Mouse (Mus musculus) ES-E14 (cell line): ENCODE measurements at regions not wholly inside any gene's neighbourhood (a gene's known extent, or its start where the extent isn't known, plus 50 kb on each side); places are given as distances from the start of the nearest gene placed in this dataset.

Experiments
- DNase-seq: peaks from one replicate; pipeline ENCODE4 v3.0.0-alpha.2; 2013; ENCODE audit warnings: low read depth, low spot score
- H3K27ac ChIP-seq: 2 replicates; pipeline ENCODE4 v1.5.1; 2012; ENCODE audit warnings: low read depth, mild to moderate bottlenecking, low read length, moderate library complexity, mixed read lengths; ENCODE audit not compliant: poor library complexity, insufficient read depth, severe bottlenecking
- H3K36me3 ChIP-seq: 2 replicates; pipeline ENCODE4 v1.6.1; 2012; ENCODE audit warnings: mild to moderate bottlenecking, low read length, moderate library complexity, mixed read lengths; ENCODE audit not compliant: control insufficient read depth, poor library complexity, insufficient read depth, severe bottlenecking
- H3K4me1 ChIP-seq, 2 experiments: fragments of 150-350 bp in 1 of 2; sonication (generic) in 1 of 2; 2 replicates each; pipeline ENCODE4 v1.6.1; 2012; ENCODE audit warnings: low read length in 2 of 2, mild to moderate bottlenecking in 1 of 2, mixed read lengths in 1 of 2; ENCODE audit not compliant: control insufficient read depth in 2 of 2, insufficient read depth in 2 of 2, poor library complexity in 1 of 2
- H3K4me3 ChIP-seq, 2 experiments: fragments of 150-350 bp in 1 of 2; sonication (generic) in 1 of 2; 2 replicates each; pipeline ENCODE4 v1.5.1; 2012; ENCODE audit warnings: low read length in 2 of 2, low read depth in 1 of 2, mild to moderate bottlenecking in 1 of 2, mixed read lengths in 1 of 2; ENCODE audit not compliant: insufficient read depth in 1 of 2, poor library complexity in 1 of 2, severe bottlenecking in 1 of 2
- H3K9ac ChIP-seq: 2 replicates; pipeline ENCODE4 v1.6.1; 2012; ENCODE audit warnings: low read depth, mild to moderate bottlenecking, low read length, mixed read lengths; ENCODE audit not compliant: poor library complexity, insufficient read depth, severe bottlenecking
- H3K9me3 ChIP-seq: fragments of 150-350 bp; sonication (generic); 2 replicates; pipeline ENCODE4 v1.6.1; 2012; ENCODE audit warnings: low read depth, mild to moderate bottlenecking, low read length; ENCODE audit not compliant: control insufficient read depth, insufficient read depth
- CHD2 ChIP-seq: IDR thresholded peaks from 2 replicates; pipeline ENCODE4 v1.6.1; 2014; ENCODE audit warnings: mild to moderate bottlenecking, low read depth, low read length, inconsistent platforms
- HCFC1 ChIP-seq: IDR thresholded peaks from 2 replicates; pipeline ENCODE4 v1.6.1; 2012; ENCODE audit warnings: low read length, inconsistent platforms, borderline replicate concordance; ENCODE audit not compliant: insufficient read depth
- MAFK ChIP-seq: IDR thresholded peaks from 2 replicates; pipeline ENCODE4 v1.6.1; 2014; ENCODE audit warnings: mild to moderate bottlenecking, low read depth, low read length, inconsistent platforms; ENCODE audit not compliant: insufficient read depth
- ZC3H11A ChIP-seq: IDR thresholded peaks from 2 replicates; pipeline ENCODE4 v1.6.1; 2012; ENCODE audit warnings: low read depth, mild to moderate bottlenecking, inconsistent platforms, low read length, borderline replicate concordance
- ZNF384 ChIP-seq: IDR thresholded peaks from 2 replicates; pipeline ENCODE4 v1.6.1; 2012; ENCODE audit warnings: low read depth, low read length, inconsistent platforms
- in situ Hi-C, 2 experiments: fragments of 600-800 bp; cut with MboI; formaldehyde crosslinking; loops; one replicate each; pipeline ENCODE4 v1.15.1; 2025; ENCODE audit warnings: low sequenced_read_pairs in 2 of 2, inconsistent platforms in 1 of 2; ENCODE audit not compliant: unreplicated experiment in 2 of 2

DNA sequence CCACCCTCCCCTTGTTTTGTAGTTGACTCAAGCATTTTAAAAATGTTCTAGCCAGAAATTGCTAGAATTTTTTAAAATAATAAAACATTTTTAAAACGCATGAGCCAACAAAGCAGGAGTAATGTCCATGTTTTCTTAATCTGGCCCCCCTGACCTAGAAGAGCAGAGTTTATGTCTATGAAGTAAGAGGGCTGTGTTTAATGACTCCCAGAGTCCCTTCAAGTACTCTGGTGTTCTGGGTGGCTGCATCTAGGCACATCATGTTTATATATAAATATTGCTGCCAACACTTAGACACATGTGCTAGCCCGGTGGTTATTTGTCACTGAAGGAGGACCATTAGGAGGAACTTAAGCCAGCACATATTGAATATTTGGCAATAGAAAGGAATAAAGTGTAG is 93.8 kb upstream of the Gm12728 start:
- no peak overlapping the region for H3K27ac ChIP-seq
- no peaks in the 10 kb centered on the region for H3K9me3 ChIP-seq
- H3K9ac ChIP-seq, result no peak overlapping the region
- H3K36me3 ChIP-seq, result no peaks in the 10 kb centered on the region
- peaks cover 2 to 7% of the 10 kb centered on the region in 2 experiments; a peak in 2 of 4 replicates for H3K4me1 ChIP-seq
- DNase-seq, result no peak
- TF ChIP-seq ZC3H11A (no peak), HCFC1 (no peak), ZNF384 (no peak), MAFK (no peak), CHD2 (no peak)
- in situ Hi-C loops, result no loop called here
- no peak overlapping the region for H3K4me3 ChIP-seq

DNA sequence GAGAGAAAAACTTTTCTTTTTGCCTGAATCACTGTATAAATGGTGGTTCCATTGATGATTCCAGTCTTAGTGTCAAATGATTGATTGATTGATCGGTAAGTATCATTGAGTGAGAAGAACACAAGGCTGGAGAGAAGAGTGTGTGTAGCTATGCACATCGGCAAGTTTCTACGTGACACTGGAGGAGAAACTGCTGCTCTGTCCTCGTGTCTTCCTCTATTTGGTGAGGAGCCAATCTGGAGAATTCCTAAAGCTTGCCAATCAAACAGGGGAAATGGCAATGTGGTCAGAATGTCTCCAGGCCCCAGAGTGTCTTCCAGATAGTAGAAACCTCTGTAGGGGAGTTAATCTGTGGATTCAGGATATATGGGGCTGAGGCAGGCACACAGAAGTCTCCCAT is 92.5 kb upstream of the Gm12728 start:
- Histone ChIP-seq H3K4me3 (no peak overlapping the region), H3K9me3 (no peaks in the 10 kb centered on the region), H3K36me3 (no peaks in the 10 kb centered on the region), H3K27ac (no peak overlapping the region), H3K9ac (no peak overlapping the region), H3K4me1 (peaks cover 2 to 6% of the 10 kb centered on the region in 2 experiments; a peak in 2 of 4 replicates)
- TF ChIP-seq ZC3H11A (no peak), MAFK (no peak), CHD2 (no peak), HCFC1 (no peak), ZNF384 (no peak)
- no peak for DNase-seq
- in situ Hi-C loops, result no loop called here

DNA sequence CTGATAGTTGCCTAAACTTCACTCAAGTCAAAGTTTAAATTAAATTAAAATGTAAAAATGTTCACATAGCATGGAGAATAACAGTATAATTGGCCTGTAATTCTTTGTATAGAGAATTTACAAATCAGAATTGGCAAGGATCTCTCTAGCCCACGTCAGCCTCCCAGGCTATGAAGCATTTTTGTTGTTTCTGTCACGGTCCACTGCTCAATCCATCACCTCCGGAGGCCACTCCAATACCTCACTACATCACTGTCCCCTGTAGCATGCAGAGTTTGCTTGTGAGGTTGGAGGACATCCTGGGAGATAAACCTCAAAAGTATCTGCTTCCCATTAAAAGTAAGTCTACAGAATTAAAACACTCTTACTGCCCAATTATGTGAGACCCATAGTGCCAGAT is 87.6 kb upstream of the Gm12728 start:
- TF ChIP-seq ZNF384 (no peak), CHD2 (no peak), MAFK (no peak), ZC3H11A (no peak), HCFC1 (no peak)
- in situ Hi-C loops, result no loop called here
- Histone ChIP-seq H3K36me3 (no peaks in the 10 kb centered on the region), H3K27ac (no peak overlapping the region), H3K9me3 (no peaks in the 10 kb centered on the region), H3K4me1 (peaks cover 0 to 2% of the 10 kb centered on the region in 2 experiments; a peak in 1 of 4 replicates), H3K4me3 (no peak overlapping the region), H3K9ac (no peak overlapping the region)
- no peak for DNase-seq

DNA sequence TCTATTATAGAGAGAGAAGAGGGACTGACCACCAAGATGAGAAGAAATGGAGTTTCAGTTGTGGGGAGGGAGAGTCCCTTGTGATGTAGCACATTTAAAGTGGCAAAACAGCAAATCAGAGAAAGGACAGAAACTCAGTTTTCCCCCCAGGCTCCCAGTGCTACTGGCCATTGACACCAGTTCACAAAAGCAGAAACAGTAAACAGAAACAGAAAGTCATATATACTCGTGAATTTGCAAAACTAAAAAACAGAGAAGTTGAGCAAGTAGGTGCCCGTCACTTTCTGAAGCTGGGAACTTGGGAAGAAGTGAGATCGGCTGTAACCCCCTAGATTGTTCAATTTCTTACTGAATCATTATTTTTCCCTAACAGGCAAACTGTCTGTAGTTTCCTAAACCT is 86.3 kb upstream of the Gm12728 start:
- H3K4me1 ChIP-seq, result peaks cover 0 to 2% of the 10 kb centered on the region in 2 experiments; a peak in 1 of 4 replicates
- DNase-seq, result no peak
- H3K27ac ChIP-seq, result no peak overlapping the region
- no peaks in the 10 kb centered on the region for H3K36me3 ChIP-seq
- TF ChIP-seq CHD2 (no peak), HCFC1 (no peak), ZNF384 (no peak), MAFK (no peak), ZC3H11A (no peak)
- H3K9me3 ChIP-seq, result no peaks in the 10 kb centered on the region
- H3K9ac ChIP-seq, result no peak overlapping the region
- in situ Hi-C loops, result no loop called here
- H3K4me3 ChIP-seq, result no peak overlapping the region

DNA sequence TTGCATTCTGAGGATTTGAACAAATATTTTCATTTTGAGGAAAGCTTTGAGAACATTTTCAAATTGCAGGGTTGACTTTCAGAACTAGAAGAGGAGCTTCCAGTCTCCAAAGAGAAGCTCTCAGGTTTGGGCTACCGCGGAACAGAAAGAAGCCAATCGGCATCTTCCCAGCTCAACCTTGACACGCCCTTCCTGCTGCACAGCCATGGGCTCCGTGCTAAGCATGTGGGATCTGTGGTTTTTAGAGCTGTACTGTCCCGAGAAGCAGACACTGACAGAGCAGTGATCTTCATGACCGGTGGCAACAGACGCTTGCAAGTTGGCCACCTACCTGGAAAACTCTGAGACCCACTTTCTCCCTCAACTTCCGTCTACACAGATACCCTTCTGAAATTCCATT is 85.4 kb upstream of the Gm12728 start:
- Histone ChIP-seq H3K36me3 (no peaks in the 10 kb centered on the region), H3K4me3 (no peak overlapping the region), H3K9me3 (no peaks in the 10 kb centered on the region), H3K9ac (no peak overlapping the region), H3K27ac (no peak overlapping the region), H3K4me1 (peaks cover 0 to 2% of the 10 kb centered on the region in 2 experiments; a peak in 1 of 4 replicates)
- DNase-seq, result no peak
- TF ChIP-seq ZNF384 (no peak), CHD2 (no peak), HCFC1 (no peak), ZC3H11A (no peak), MAFK (no peak)
- in situ Hi-C loops, result no loop called here
